Mouse (Mus musculus): ENCODE measurements at regions not wholly inside any gene's neighbourhood (a gene's known extent, or its start where the extent isn't known, plus 50 kb on each side); places are given as distances from the start of the nearest gene placed in this dataset.
A peak's percentile ranks its signal among the peaks of the same experiment; 100 is the strongest.

DNA sequence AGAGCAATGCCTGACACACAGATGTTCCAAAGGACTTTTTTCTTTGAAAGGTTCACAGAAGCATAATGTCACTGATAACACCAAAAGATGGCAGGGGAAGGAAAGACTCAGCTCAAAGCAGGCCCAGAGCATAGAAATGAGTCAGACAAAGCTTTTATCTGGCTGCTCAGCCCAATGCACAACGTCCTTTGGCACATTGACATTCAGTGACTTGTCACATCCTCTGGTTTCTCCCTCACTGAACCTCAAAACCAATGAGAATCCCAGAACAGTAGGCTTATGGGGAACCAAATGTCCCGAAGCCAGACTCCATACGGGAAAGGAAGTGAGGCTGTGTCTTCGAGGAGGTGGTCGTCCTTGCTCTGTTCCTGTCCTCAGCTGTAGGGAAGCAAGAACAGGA, 95.2 kb upstream of the Cd180 start:
- 74% methylated on average over 5 of the region's 5 CpGs for WGBS
- TF ChIP-seq CTCF (IDR thresholded peaks at IDR 0.05; ENCODE audit: low read depth, low read length) (no peak), POLR2A (IDR thresholded peaks at IDR 0.05; ENCODE audit: extremely low read depth, insufficient read depth, low read length) (no peak)
- no peak for DNase-seq (ENCODE audit: extremely low read depth, low read depth, low spot score)

GRCm38 (mm10) chr13:102599602-102600001, 93.8 kb upstream of the Cd180 start:
- TF ChIP-seq CTCF (IDR thresholded peaks at IDR 0.05; ENCODE audit: low read depth, low read length) (no peak), POLR2A (IDR thresholded peaks at IDR 0.05; ENCODE audit: extremely low read depth, insufficient read depth, low read length) (no peak)
- no peak for DNase-seq (ENCODE audit: extremely low read depth, low read depth, low spot score)
- no peak overlapping the region for H3K9ac ChIP-seq (ENCODE audit: low read depth, low read length)
- no peaks in the 10 kb centered on the region for H3K27me3 ChIP-seq (ENCODE audit: control insufficient read depth, insufficient read depth, low read length)
- H3K36me3 ChIP-seq (ENCODE audit: control insufficient read depth, insufficient read depth, low read length): no peaks in the 10 kb centered on the region
- H3K79me2 ChIP-seq (ENCODE audit: control insufficient read depth, insufficient read depth, low read length): no peaks in the 10 kb centered on the region
- no peak overlapping the region for H3K4me3 ChIP-seq (ENCODE audit: insufficient read depth, low read depth, low read length)
- 0 out of 2 replicates have a peak, but pooled peaks cover 2% of the 10 kb centered on the region for H3K4me1 ChIP-seq (ENCODE audit: control insufficient read depth, insufficient read depth, low read length)
- WGBS: 66% methylated on average over 3 of the region's 3 CpGs
- H3K27ac ChIP-seq (replicated peaks; ENCODE audit: insufficient read depth, low read depth, low read length): no peak overlapping the region

More for the DNA sequence above, 95.2 kb upstream of the Cd180 start:
- no peak overlapping the region for H3K4me3 ChIP-seq (ENCODE audit: insufficient read depth, low read depth, low read length)
- peaks cover 7% of the 10 kb centered on the region; the same call in 1 of the 2 replicates for H3K4me1 ChIP-seq (ENCODE audit: control insufficient read depth, insufficient read depth, low read length)
- H3K27ac ChIP-seq (replicated peaks; ENCODE audit: insufficient read depth, low read depth, low read length): no peak overlapping the region
- no peak overlapping the region for H3K9ac ChIP-seq (ENCODE audit: low read depth, low read length)
- no peaks in the 10 kb centered on the region for H3K36me3 ChIP-seq (ENCODE audit: control insufficient read depth, insufficient read depth, low read length)
- no peaks in the 10 kb centered on the region for H3K27me3 ChIP-seq (ENCODE audit: control insufficient read depth, insufficient read depth, low read length)
- no peaks in the 10 kb centered on the region for H3K79me2 ChIP-seq (ENCODE audit: control insufficient read depth, insufficient read depth, low read length)

GRCm38 (mm10) chr13:102600026-102600425, 93.3 kb upstream of the Cd180 start:
- 74% methylated on average over 4 of the region's 4 CpGs for WGBS
- Histone ChIP-seq H3K4me3 (ENCODE audit: insufficient read depth, low read depth, low read length) (no peak overlapping the region), H3K4me1 (ENCODE audit: control insufficient read depth, insufficient read depth, low read length) (0 out of 2 replicates have a peak, but pooled peaks cover 2% of the 10 kb centered on the region), H3K79me2 (ENCODE audit: control insufficient read depth, insufficient read depth, low read length) (no peaks in the 10 kb centered on the region), H3K27me3 (ENCODE audit: control insufficient read depth, insufficient read depth, low read length) (no peaks in the 10 kb centered on the region), H3K36me3 (ENCODE audit: control insufficient read depth, insufficient read depth, low read length) (no peaks in the 10 kb centered on the region), H3K27ac (replicated peaks; ENCODE audit: insufficient read depth, low read depth, low read length) (no peak overlapping the region), H3K9ac (ENCODE audit: low read depth, low read length) (no peak overlapping the region)
- TF ChIP-seq POLR2A (IDR thresholded peaks at IDR 0.05; ENCODE audit: extremely low read depth, insufficient read depth, low read length) (no peak), CTCF (IDR thresholded peaks at IDR 0.05; ENCODE audit: low read depth, low read length) (no peak)
- DNase-seq (ENCODE audit: extremely low read depth, low read depth, low spot score): no peak

DNA sequence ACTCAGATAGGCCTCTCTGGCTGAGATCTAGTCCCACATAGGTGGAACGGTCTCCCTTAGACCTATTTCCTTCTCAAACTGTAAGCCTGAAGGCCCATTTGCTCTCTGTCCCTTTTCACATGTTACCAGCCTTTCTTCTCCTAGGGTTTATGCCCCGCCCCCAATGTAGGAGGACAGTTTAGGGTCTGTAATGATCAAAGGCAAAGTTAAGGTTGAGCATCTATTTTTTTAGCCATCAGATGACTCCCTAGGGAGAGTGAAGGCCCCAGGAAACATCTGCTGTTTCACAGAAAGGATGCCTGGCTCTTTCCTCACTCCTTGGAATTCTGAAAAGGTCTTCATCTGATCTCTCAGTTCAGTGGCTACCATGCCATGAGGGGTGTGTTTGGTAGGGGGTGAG, 68.9 kb upstream of the Cd180 start:
- no peak for DNase-seq (ENCODE audit: extremely low read depth, low read depth, low spot score)
- Histone ChIP-seq H3K4me1 (ENCODE audit: control insufficient read depth, insufficient read depth, low read length) (peaks cover 4% of the 10 kb centered on the region), H3K4me3 (ENCODE audit: insufficient read depth, low read depth, low read length) (no peak overlapping the region), H3K27me3 (ENCODE audit: control insufficient read depth, insufficient read depth, low read length) (no peaks in the 10 kb centered on the region), H3K27ac (replicated peaks; ENCODE audit: insufficient read depth, low read depth, low read length) (no peak overlapping the region), H3K79me2 (ENCODE audit: control insufficient read depth, insufficient read depth, low read length) (no peaks in the 10 kb centered on the region), H3K9ac (ENCODE audit: low read depth, low read length) (no peak overlapping the region), H3K36me3 (ENCODE audit: control insufficient read depth, insufficient read depth, low read length) (no peaks in the 10 kb centered on the region)
- whole genome bisulfite sequencing: 98% methylated on average over 2 of the region's 2 CpGs
- TF ChIP-seq CTCF (IDR thresholded peaks at IDR 0.05; ENCODE audit: low read depth, low read length) (no peak), POLR2A (IDR thresholded peaks at IDR 0.05; ENCODE audit: extremely low read depth, insufficient read depth, low read length) (no peak)

DNA sequence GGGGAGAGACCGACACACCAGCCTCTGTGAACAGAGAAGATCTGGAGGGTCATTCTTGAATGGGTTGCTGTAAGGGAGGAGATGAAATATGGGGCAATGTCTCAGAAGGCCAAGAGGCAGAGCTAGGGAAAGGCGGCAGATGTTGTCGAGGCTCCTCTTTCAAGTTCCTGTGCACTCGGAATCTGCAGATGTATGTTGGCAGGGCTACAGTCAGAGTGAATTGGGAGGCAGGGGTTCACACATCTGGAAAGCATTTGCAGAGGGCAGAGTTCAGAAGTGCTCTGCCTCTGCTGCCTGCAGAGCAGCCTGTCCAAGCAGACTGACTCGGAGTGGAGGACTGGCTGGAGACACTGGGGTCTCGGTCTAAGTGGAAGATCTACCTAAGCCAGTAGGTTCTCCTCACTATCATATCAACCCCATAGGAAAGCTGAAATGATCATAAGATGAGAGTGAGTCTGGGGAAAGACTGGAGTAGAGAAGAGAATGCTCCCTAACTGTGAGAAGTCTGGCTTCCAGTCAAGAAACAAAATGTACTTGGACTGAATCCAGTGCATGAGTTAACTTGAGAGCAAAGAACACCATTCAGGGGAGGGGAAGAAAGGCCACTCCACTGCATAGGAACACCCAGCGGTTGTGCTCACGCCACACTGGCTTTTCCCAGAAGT, 68.1 kb upstream of the Cd180 start:
- Histone ChIP-seq H3K79me2 (ENCODE audit: control insufficient read depth, insufficient read depth, low read length) (no peaks in the 10 kb centered on the region), H3K4me3 (ENCODE audit: insufficient read depth, low read depth, low read length) (no peak overlapping the region), H3K27ac (replicated peaks; ENCODE audit: insufficient read depth, low read depth, low read length) (peak overlapping the region; percentile 32; the same call in 1 of the 2 replicates), H3K36me3 (ENCODE audit: control insufficient read depth, insufficient read depth, low read length) (no peaks in the 10 kb centered on the region), H3K4me1 (ENCODE audit: control insufficient read depth, insufficient read depth, low read length) (peaks cover 4% of the 10 kb centered on the region), H3K9ac (ENCODE audit: low read depth, low read length) (no peak overlapping the region), H3K27me3 (ENCODE audit: control insufficient read depth, insufficient read depth, low read length) (no peaks in the 10 kb centered on the region)
- no peak for TF ChIP-seq CTCF (IDR thresholded peaks at IDR 0.05; ENCODE audit: low read depth, low read length)
- no peak for TF ChIP-seq POLR2A (IDR thresholded peaks at IDR 0.05; ENCODE audit: extremely low read depth, insufficient read depth, low read length)
- DNase-seq (ENCODE audit: extremely low read depth, low read depth, low spot score): peak; percentile 90
- WGBS: 22% methylated on average over 8 of the region's 8 CpGs

GRCm38 (mm10) chr13:102625836-102626340, 67.5 kb upstream of the Cd180 start:
- Histone ChIP-seq H3K27ac (replicated peaks; ENCODE audit: insufficient read depth, low read depth, low read length) (peak overlapping the region; percentile 49; the same call in 1 of the 2 replicates), H3K36me3 (ENCODE audit: control insufficient read depth, insufficient read depth, low read length) (no peaks in the 10 kb centered on the region), H3K4me1 (ENCODE audit: control insufficient read depth, insufficient read depth, low read length) (peaks cover 4% of the 10 kb centered on the region), H3K27me3 (ENCODE audit: control insufficient read depth, insufficient read depth, low read length) (no peaks in the 10 kb centered on the region), H3K4me3 (ENCODE audit: insufficient read depth, low read depth, low read length) (no peak overlapping the region), H3K79me2 (ENCODE audit: control insufficient read depth, insufficient read depth, low read length) (no peaks in the 10 kb centered on the region), H3K9ac (ENCODE audit: low read depth, low read length) (no peak overlapping the region; the same call in 1 of the 2 replicates)
- DNase-seq (ENCODE audit: extremely low read depth, low read depth, low spot score): no peak
- 63% methylated on average over 5 of the region's 5 CpGs for WGBS
- TF ChIP-seq CTCF (IDR thresholded peaks at IDR 0.05; ENCODE audit: low read depth, low read length) (no peak), POLR2A (IDR thresholded peaks at IDR 0.05; ENCODE audit: extremely low read depth, insufficient read depth, low read length) (no peak)

Measured in liver, adult 2 months (tissue).